Mouse (Mus musculus) testis, adult 2 months (tissue): ENCODE measurements around the gene Hypk.

Experiments used
- CTCF ChIP-seq: fragments of 200-500 bp; IDR thresholded peaks from 2 replicates; pipeline ENCODE4 v1.5.1; 2012; ENCODE audit warnings: low read depth, mild to moderate bottlenecking, inconsistent platforms, low read length, moderate library complexity; ENCODE audit not compliant: control insufficient read depth, insufficient read depth, insufficient replicate concordance
- POLR2A ChIP-seq: fragments of 200-500 bp; IDR thresholded peaks from 2 replicates; pipeline ENCODE4 v1.6.1; 2012; ENCODE audit warnings: low read depth, mild to moderate bottlenecking, inconsistent platforms, low read length, moderate library complexity; ENCODE audit not compliant: control insufficient read depth

GRCm38 (mm10) chr2:121455534-121455933 is 2.4 kb downstream of the Hypk start:
- no peak for TF ChIP-seq POLR2A
- no peak for TF ChIP-seq CTCF
